Mouse (Mus musculus): ENCODE measurements around the gene Myl9.

DNA sequence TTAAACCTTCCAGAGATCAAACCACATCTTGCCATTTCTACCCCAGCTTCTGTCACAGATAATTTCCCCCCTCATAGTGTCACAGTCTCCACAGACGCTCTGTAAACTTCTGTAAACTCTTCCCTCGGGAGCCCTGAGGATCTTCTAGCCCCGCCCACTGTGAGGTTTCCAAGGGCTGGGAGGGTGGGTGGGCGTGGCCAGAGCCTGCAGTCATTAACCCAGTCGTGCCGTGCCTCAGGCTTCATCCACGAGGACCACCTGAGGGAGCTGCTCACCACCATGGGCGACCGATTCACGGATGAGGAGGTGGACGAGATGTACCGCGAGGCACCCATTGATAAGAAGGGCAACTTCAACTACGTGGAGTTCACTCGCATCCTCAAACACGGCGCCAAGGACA lies 5.5 kb downstream of the Myl9 start:
- TF ChIP-seq CTCF (conservative IDR thresholded peaks at IDR 0.05; ENCODE audit: insufficient read depth, insufficient read length, low read depth, low read length) (no peak), POLR2A (IDR thresholded peaks at IDR 0.05; ENCODE audit: low read depth, low read length) (no peak)
